Mouse (Mus musculus): Measurements from ENCODE around the gene Igsf8. TPM values are rescaled to one million over a fixed set of nuclear protein-coding genes. Genes with fewer than 3 reads are reported as not detected.

The Igsf8 gene
- polyA plus RNA-seq, 1 experiment, result 90.8 TPM

DNA sequence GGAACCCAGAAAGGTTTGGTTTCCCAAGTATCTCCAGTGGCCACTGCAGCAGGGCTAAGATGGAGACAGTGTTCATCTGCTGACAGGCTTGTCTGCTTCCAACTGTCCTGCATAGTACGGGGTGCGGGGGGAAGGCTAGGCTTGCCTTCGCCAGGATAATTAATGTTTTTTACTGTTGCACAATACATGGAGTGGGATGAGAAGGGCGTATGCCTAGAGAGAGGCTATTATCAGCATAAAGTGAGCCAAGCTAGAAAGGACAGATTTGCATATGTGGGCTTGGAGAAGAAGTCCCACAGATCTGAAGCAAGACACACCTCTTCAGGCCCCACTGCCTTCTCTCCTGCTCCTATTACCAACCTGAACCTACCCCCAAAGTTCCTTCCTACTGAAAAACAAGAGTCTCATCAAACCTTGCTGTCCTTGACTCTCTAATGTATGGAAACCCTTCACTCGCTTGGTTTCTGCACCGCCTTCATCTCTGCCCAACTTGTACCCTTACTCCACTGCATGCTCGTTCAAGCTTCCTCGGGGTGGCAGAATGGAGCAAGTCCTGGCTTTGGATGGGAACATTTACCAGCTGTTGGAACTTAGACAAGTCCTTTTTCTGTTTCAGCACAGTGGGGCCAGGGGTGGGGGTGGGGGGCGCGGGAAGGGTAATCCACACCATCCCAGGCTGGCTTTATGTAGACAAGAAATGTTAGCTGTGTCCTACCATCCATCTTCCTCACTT, 20.2 kb downstream of the Igsf8 start:
- Histone ChIP-seq H3K4me1 (ENCODE audit: control insufficient read depth, insufficient read depth, insufficient read length, low read length) (no peaks in the 10 kb centered on the region), H3K36me3 (ENCODE audit: control insufficient read depth, insufficient read depth, low read length) (no peaks in the 10 kb centered on the region), H3K4me3 (ENCODE audit: low read depth, low read length) (no peak overlapping the region), H3K27me3 (ENCODE audit: control insufficient read depth, insufficient read depth, low read length) (no peaks in the 10 kb centered on the region), H3K27ac (ENCODE audit: insufficient read depth, low read depth, low read length) (no peak overlapping the region)
- 58% methylated on average over 10 of the region's 10 CpGs for WGBS
- TF ChIP-seq CTCF (IDR thresholded peaks at IDR 0.05; ENCODE audit: extremely low read depth, insufficient read length, insufficient replicate concordance, low read depth, low read length) (no peak), POLR2A (IDR thresholded peaks at IDR 0.05; ENCODE audit: low read depth, low read length) (no peak)

DNA sequence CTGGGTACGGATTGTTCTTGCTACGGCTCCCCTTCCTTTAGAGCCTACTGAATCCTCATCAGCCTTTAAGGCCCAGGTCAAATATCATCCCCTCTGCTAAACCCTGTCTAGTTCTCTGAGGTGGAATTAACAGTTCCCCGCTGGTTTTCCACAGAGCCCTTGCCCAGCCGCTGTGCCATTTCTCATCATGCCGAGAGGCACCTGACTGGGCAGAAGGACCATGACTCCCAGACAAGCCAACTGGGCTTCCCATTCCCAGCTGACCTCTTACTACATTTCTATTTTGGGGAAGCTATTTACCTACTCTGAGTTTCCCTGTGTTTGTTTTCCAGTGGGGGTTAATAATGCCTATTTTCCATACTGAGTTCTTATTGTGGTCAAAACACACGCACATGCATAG, 21.6 kb downstream of the Igsf8 start:
- H3K4me3 ChIP-seq (ENCODE audit: low read depth, low read length), result no peak overlapping the region
- WGBS, result 94% methylated on average over 6 of the region's 6 CpGs
- no peak overlapping the region for H3K27ac ChIP-seq (ENCODE audit: insufficient read depth, low read depth, low read length)
- TF ChIP-seq POLR2A (IDR thresholded peaks at IDR 0.05; ENCODE audit: low read depth, low read length) (no peak), CTCF (IDR thresholded peaks at IDR 0.05; ENCODE audit: extremely low read depth, insufficient read length, insufficient replicate concordance, low read depth, low read length) (no peak)
- no peaks in the 10 kb centered on the region for H3K36me3 ChIP-seq (ENCODE audit: control insufficient read depth, insufficient read depth, low read length)
- H3K4me1 ChIP-seq (ENCODE audit: control insufficient read depth, insufficient read depth, insufficient read length, low read length), result no peaks in the 10 kb centered on the region
- H3K27me3 ChIP-seq (ENCODE audit: control insufficient read depth, insufficient read depth, low read length), result no peaks in the 10 kb centered on the region

DNA sequence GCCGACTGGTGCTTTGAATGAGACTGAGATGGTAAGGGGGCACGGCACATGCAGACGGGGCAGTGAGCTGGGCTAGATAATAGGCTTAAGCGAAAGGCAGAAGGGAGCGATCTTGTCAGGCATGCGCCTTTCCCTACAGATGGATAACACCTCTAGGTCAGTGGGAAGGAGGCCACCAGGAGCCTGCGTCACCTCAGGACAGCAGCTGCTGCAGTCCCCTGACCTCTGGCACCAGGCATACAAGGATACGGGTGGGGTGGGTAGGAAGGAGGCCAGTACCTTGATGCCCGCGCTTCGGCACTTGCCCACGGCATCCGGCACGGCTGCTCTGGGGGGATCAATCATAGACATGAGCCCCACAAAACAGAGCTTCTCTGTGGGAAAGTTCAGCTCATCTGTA, 22.8 kb downstream of the Igsf8 start:
- H3K27ac ChIP-seq (ENCODE audit: insufficient read depth, low read depth, low read length), result no peak overlapping the region
- 87% methylated on average over 14 of the region's 14 CpGs for WGBS
- no peaks in the 10 kb centered on the region for H3K4me1 ChIP-seq (ENCODE audit: control insufficient read depth, insufficient read depth, insufficient read length, low read length)
- TF ChIP-seq POLR2A (IDR thresholded peaks at IDR 0.05; ENCODE audit: low read depth, low read length), result no peak
- TF ChIP-seq CTCF (IDR thresholded peaks at IDR 0.05; ENCODE audit: extremely low read depth, insufficient read length, insufficient replicate concordance, low read depth, low read length), result no peak
- H3K36me3 ChIP-seq (ENCODE audit: control insufficient read depth, insufficient read depth, low read length), result no peaks in the 10 kb centered on the region
- no peak overlapping the region for H3K4me3 ChIP-seq (ENCODE audit: low read depth, low read length)
- no peaks in the 10 kb centered on the region for H3K27me3 ChIP-seq (ENCODE audit: control insufficient read depth, insufficient read depth, low read length)

DNA sequence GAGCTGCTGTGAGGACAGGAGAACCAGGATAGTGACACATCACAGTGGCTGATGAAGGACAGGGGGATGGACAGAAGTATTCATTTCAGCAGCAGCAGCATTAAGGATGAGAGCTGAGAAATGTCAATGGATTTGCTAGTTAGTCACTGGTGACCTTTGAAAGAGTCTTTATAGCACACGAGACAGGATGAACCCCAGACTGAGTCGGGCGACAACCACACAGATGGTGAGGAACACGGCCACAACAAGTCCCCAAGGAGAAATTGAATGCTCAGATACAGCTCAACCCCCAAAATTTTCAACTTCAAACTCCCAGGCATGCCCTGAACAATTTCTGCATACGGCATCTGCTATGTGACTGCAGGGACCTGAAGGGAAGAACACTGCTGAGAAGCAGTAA, 25.3 kb downstream of the Igsf8 start:
- Histone ChIP-seq H3K36me3 (ENCODE audit: control insufficient read depth, insufficient read depth, low read length) (no peaks in the 10 kb centered on the region), H3K4me3 (ENCODE audit: low read depth, low read length) (no peak overlapping the region), H3K27ac (ENCODE audit: insufficient read depth, low read depth, low read length) (no peak overlapping the region), H3K27me3 (ENCODE audit: control insufficient read depth, insufficient read depth, low read length) (no peaks in the 10 kb centered on the region), H3K4me1 (ENCODE audit: control insufficient read depth, insufficient read depth, insufficient read length, low read length) (no peaks in the 10 kb centered on the region)
- 80% methylated on average over 5 of the region's 5 CpGs for WGBS
- TF ChIP-seq POLR2A (IDR thresholded peaks at IDR 0.05; ENCODE audit: low read depth, low read length) (no peak), CTCF (IDR thresholded peaks at IDR 0.05; ENCODE audit: extremely low read depth, insufficient read length, insufficient replicate concordance, low read depth, low read length) (no peak)

DNA sequence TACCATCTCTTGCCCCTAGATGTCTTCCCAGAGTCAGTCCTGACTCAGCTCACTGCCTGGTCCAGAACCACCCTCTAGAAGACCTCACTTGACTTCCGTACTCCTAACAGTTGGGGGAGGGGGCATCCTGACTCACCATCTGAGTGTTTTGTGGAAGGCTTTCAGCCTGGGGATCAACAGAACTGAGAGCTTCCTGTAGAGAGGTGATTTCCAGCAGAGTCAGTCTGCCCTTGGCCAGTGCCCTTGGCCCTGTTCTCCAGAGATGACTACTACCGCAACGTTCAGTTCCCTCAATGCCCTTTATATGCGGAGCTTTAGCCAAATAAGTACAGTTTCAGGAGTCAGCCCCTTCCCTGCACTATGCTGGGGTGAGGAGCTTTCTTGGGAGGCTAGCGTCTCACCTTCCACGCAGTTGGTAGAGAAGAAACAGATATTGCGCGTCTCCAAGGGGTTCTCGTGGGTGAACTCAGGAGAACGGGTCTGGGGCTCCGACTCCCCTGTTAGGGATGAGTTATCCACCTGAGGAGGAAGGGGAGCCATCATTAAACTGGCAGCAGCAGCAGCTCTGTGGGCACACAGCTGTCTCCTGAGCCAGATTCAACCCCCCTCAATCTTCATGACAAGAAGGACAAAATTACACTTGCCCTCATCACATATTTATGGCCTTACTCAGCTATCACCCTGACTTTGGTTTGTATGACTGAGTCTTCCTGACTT, 27.6 kb downstream of the Igsf8 start:
- Histone ChIP-seq H3K36me3 (ENCODE audit: control insufficient read depth, insufficient read depth, low read length) (no peaks in the 10 kb centered on the region), H3K4me1 (ENCODE audit: control insufficient read depth, insufficient read depth, insufficient read length, low read length) (no peaks in the 10 kb centered on the region), H3K27me3 (ENCODE audit: control insufficient read depth, insufficient read depth, low read length) (no peaks in the 10 kb centered on the region), H3K27ac (ENCODE audit: insufficient read depth, low read depth, low read length) (no peak overlapping the region), H3K4me3 (ENCODE audit: low read depth, low read length) (no peak overlapping the region)
- TF ChIP-seq CTCF (IDR thresholded peaks at IDR 0.05; ENCODE audit: extremely low read depth, insufficient read length, insufficient replicate concordance, low read depth, low read length) (no peak), POLR2A (IDR thresholded peaks at IDR 0.05; ENCODE audit: low read depth, low read length) (no peak)
- WGBS, result 91% methylated on average over 11 of the region's 11 CpGs

DNA sequence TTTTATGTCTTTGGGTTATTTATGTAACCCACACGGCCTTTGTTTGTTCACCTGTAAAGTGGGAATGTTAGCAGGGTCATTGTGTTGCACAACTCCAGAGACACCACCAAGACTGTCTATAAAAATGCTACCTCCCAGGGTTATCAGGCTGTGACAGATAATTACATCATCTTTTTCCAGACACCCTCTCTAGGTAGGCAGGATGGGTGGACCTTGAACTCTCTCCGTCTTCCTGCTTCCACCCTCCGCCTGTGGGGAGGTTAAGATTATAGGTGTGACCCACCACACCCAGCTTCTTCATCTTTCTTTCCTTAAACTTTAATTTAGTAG, 28.1 kb downstream of the Igsf8 start:
- no peaks in the 10 kb centered on the region for H3K27me3 ChIP-seq (ENCODE audit: control insufficient read depth, insufficient read depth, low read length)
- WGBS, result 22% methylated on average over 3 of the region's 3 CpGs
- no peaks in the 10 kb centered on the region for H3K36me3 ChIP-seq (ENCODE audit: control insufficient read depth, insufficient read depth, low read length)
- no peaks in the 10 kb centered on the region for H3K4me1 ChIP-seq (ENCODE audit: control insufficient read depth, insufficient read depth, insufficient read length, low read length)
- no peak overlapping the region for H3K4me3 ChIP-seq (ENCODE audit: low read depth, low read length)
- TF ChIP-seq CTCF (IDR thresholded peaks at IDR 0.05; ENCODE audit: extremely low read depth, insufficient read length, insufficient replicate concordance, low read depth, low read length), result no peak
- TF ChIP-seq POLR2A (IDR thresholded peaks at IDR 0.05; ENCODE audit: low read depth, low read length), result no peak
- no peak overlapping the region for H3K27ac ChIP-seq (ENCODE audit: insufficient read depth, low read depth, low read length)

DNA sequence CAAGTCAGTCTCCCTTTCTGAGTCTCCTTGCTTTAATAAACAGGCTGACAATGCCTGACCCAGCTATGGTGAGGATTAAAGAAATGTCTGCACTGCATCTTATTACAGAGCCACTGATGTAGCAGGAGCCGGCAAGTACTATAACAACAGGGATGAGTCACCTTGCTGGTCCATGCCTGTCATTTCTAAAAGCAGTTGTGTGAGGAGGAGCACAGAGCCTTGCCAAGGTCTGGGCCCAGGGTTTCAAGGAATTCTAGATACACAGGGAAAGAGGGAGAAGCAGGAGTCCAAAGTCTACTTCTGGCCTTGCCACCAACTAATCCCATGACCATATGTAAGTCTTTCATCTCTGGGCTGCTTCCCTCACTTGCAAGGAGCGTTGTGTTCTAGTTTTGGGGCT, 31.4 kb downstream of the Igsf8 start:
- 60% methylated on average over 2 of the region's 2 CpGs for WGBS
- no peak for TF ChIP-seq CTCF (IDR thresholded peaks at IDR 0.05; ENCODE audit: extremely low read depth, insufficient read length, insufficient replicate concordance, low read depth, low read length)
- TF ChIP-seq POLR2A (IDR thresholded peaks at IDR 0.05; ENCODE audit: low read depth, low read length), result no peak
- Histone ChIP-seq H3K4me1 (ENCODE audit: control insufficient read depth, insufficient read depth, insufficient read length, low read length) (no peaks in the 10 kb centered on the region), H3K27me3 (ENCODE audit: control insufficient read depth, insufficient read depth, low read length) (no peaks in the 10 kb centered on the region), H3K36me3 (ENCODE audit: control insufficient read depth, insufficient read depth, low read length) (no peaks in the 10 kb centered on the region), H3K27ac (ENCODE audit: insufficient read depth, low read depth, low read length) (no peak overlapping the region), H3K4me3 (ENCODE audit: low read depth, low read length) (no peak overlapping the region)
